ENCODE assay signal across 32 mouse cellular contexts in genomic region chr11:11099011-11099410, GRCm38 (mm10). TPM values are rescaled to one million over a fixed set of nuclear protein-coding genes. Genes with fewer than 3 reads are reported as not detected.
"Had no signal": no experiment of that assay in that cellular context is flagged by ENCODE, and none has a peak within 500 bp of the region (broad histone marks: within the 10 kb centered on the region; RNA-seq: fewer than 3 reads in every experiment).

No protein-coding gene starts in this region.

- H3K36me3 ChIP-seq: heart, embryonic 13.5 days; heart, embryonic 15.5 days; hindbrain, embryonic 12.5 days; intestine, embryonic 15.5 days; limb, embryonic 10.5 days; limb, embryonic 12.5 days; liver, embryonic 13.5 days; liver, embryonic 15.5 days had no signal

- H3K9me3 ChIP-seq: heart, embryonic 13.5 days; heart, embryonic 15.5 days; hindbrain, embryonic 12.5 days; intestine, embryonic 15.5 days; limb, embryonic 10.5 days; limb, embryonic 12.5 days; liver, embryonic 13.5 days; liver, embryonic 15.5 days had no signal

- H3K27me3 ChIP-seq: heart, embryonic 13.5 days; heart, embryonic 15.5 days; hindbrain, embryonic 12.5 days; intestine, embryonic 15.5 days; limb, embryonic 12.5 days; liver, embryonic 13.5 days; liver, embryonic 15.5 days had no signal

- DNase-seq: gastrocnemius, postnatal 14 days; gastrocnemius, postnatal 36 days; heart, adult 11 months; heart, adult 2 months; heart, postnatal 14 days; heart, postnatal 36 days; kidney, adult 18-20 months; kidney, adult 8-10 months; kidney, postnatal 10 days; kidney, postnatal 25 days; kidney, postnatal 4 days; layer of hippocampus, adult 9-11 months; layer of hippocampus, postnatal 36 days; liver; liver, embryonic 13.5 days; liver, postnatal 0 days had no signal

- H3K4me2 ChIP-seq: heart, embryonic 11.5 days; heart, embryonic 13.5 days; heart, embryonic 15.5 days; hindbrain, embryonic 12.5 days; hindbrain, embryonic 14.5 days; intestine, embryonic 15.5 days; limb, embryonic 12.5 days; liver, embryonic 11.5 days; liver, embryonic 13.5 days; liver, embryonic 15.5 days had no signal

- H3K4me3 ChIP-seq: heart, adult 2 months; heart, embryonic 13.5 days; heart, embryonic 15.5 days; hindbrain, embryonic 12.5 days; intestine, embryonic 15.5 days; layer of hippocampus, adult 2 months; limb, embryonic 10.5 days; limb, embryonic 12.5 days; liver, embryonic 13.5 days; liver, embryonic 15.5 days had no signal

- ATAC-seq: hindbrain, embryonic 16.5 days; inflammation-experienced regulatory T-cells, adult 6 months; intestine, embryonic 15.5 days; intestine, postnatal 0 days; liver, postnatal 0 days had no signal

- H3K9ac ChIP-seq: heart, embryonic 13.5 days; heart, embryonic 15.5 days; hindbrain, embryonic 12.5 days; hindbrain, embryonic 14.5 days; intestine, embryonic 15.5 days; limb, embryonic 12.5 days; liver, embryonic 13.5 days; liver, embryonic 15.5 days; liver, postnatal 0 days had no signal

- H3K4me1 ChIP-seq: heart, embryonic 13.5 days; heart, embryonic 15.5 days; hindbrain, embryonic 12.5 days; intestine, embryonic 15.5 days; limb, embryonic 10.5 days; limb, embryonic 12.5 days; liver, embryonic 13.5 days; liver, embryonic 15.5 days had no signal

- H3K27ac ChIP-seq: heart, adult 2 months; heart, embryonic 13.5 days; heart, embryonic 15.5 days; hindbrain, embryonic 12.5 days; hindbrain, embryonic 14.5 days; intestine, embryonic 15.5 days; layer of hippocampus, adult 2 months; limb, embryonic 10.5 days; limb, embryonic 12.5 days; liver, embryonic 13.5 days; liver, embryonic 15.5 days had no signal

RNA-seq across cellular contexts. Expression of gene Vwc2, which starts 15.0 kb away (rescaled TPM):
- total RNA-seq: gastrocnemius, adult 18-20 months; heart, adult 2 months; heart, postnatal 14 days; heart, postnatal 36 days; hematopoietic stem cell, adult 5-6 weeks had no signal
- polyA plus RNA-seq: liver, postnatal 0 days had no signal
